In the genomic region with DNA sequence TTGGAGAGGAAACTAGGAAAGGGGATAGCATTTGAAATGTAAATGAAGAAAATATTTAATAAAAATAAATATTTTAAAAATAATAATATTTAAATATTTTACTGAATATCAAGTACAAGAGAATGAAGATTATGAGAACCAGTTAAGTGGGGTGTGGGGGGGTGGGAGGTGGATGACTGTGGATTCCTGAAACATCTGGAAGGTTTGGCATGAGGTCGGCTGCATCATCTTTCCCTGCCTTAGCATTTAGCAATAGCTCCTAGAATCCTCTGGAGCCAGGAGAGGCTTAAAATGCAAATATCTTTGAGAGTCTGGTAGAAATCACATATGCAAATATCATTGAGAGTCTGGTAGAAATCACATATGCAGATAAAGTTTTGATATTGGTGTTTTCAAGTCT, we compare ENCODE assay signal across 12 mouse cellular contexts.
"Had no signal": no experiment of that assay in that cellular context is flagged by ENCODE, and none has a peak within 500 bp of the region (broad histone marks: within the 10 kb centered on the region; RNA-seq: fewer than 3 reads in every experiment).

No protein-coding gene starts in this region.

- DNase-seq: lung, adult 18-20 months; lung, embryonic 14.5 days; lung, postnatal 10 days; lung, postnatal 4 days; retina, postnatal 1 day; right cerebral cortex, adult 18-20 months; right cerebral cortex, postnatal 25 days; right cerebral cortex, postnatal 4 days; spleen, adult 18-20 months; thymus, adult 18-20 months; thymus, postnatal 14 days; thymus, postnatal 36 days had no signal
